8 mouse cellular contexts compared by ENCODE assay signal in the genomic region with DNA sequence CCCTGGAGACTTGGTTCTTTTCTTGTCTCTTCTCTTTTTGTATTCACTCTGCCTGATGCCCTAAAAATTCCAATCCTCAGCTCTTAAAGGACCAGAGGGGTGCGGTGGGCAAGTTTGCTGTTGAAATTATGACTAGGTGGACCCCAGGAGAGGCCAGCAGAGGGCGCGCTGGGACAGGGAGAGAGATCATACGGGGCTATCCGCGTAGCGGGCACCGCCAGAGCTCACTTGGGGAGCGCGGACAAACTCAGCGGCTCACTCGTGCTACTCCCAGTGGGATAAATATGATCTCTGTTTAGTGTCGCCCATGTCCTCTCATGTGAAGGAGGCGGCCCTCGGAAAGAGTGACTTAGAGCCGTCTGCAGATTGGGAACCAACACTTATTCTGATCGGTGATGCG. TPM values are rescaled to one million over a fixed set of nuclear protein-coding genes. Genes with fewer than 3 reads are reported as not detected.
DNase-seq lines count a peak whose midpoint lies in the region; ATAC-seq lines count a peak whose summit lies in the region.

No protein-coding gene starts in this region.

- peak; percentile 85 to 96 for DNase-seq in left cerebral cortex, adult 18-20 months (ENCODE audit: low spot score in 2 of 2)
- no peak for DNase-seq in left cerebral cortex, adult 11 months (ENCODE audit: low spot score)
- peak; percentile 96 for DNase-seq in embryonic facial prominence, embryonic 11.5 days (ENCODE audit: low spot score)
- DNase-seq in heart, adult 18-20 months, result peak; percentile 91 to 99
- DNase-seq in kidney, adult 18-20 months, result peak; percentile 93
- peak; percentile 70 to 82 for DNase-seq in monocyte, adult 2 months (ENCODE audit: low read depth in 1 of 2, low spot score in 2 of 2)
- peak; percentile 91 to 97 for DNase-seq in spleen, postnatal 14 days (ENCODE audit: low spot score in 2 of 2)

- H3K4me2 ChIP-seq in embryonic facial prominence, embryonic 11.5 days (ENCODE audit: low read depth, low read length), result 0 out of 2 replicates have a peak overlapping the region, but pooled peaks have one; percentile 36
- peak overlapping the region; percentile 45 for H3K4me2 ChIP-seq in limb, embryonic 15.5 days

- WGBS in embryonic facial prominence, embryonic 11.5 days, result under 1% methylated on average over 18 of the region's 18 CpGs
- under 1% methylated on average over 18 of the region's 18 CpGs for WGBS in limb, embryonic 15.5 days

- no peak overlapping the region for H3K9ac ChIP-seq in embryonic facial prominence, embryonic 11.5 days (replicated peaks; ENCODE audit: low read length)
- H3K9ac ChIP-seq in limb, embryonic 15.5 days, result no peak overlapping the region

- peaks cover 6% of the 10 kb centered on the region for H3K4me1 ChIP-seq in embryonic facial prominence, embryonic 11.5 days (ENCODE audit: control insufficient read depth, insufficient read depth, low read length)
- peaks cover 46% of the 10 kb centered on the region for H3K4me1 ChIP-seq in limb, embryonic 15.5 days

- H3K9me3 ChIP-seq in embryonic facial prominence, embryonic 11.5 days (replicated peaks; ENCODE audit: control insufficient read depth, low read length), result no peaks in the 10 kb centered on the region
- H3K9me3 ChIP-seq in limb, embryonic 15.5 days, result no peaks in the 10 kb centered on the region

- 0 out of 2 replicates have a peak, but pooled peaks cover 2% of the 10 kb centered on the region for H3K27me3 ChIP-seq in embryonic facial prominence, embryonic 11.5 days (ENCODE audit: control insufficient read depth, insufficient read depth, low read length)
- H3K27me3 ChIP-seq in limb, embryonic 15.5 days, result peaks cover 10% of the 10 kb centered on the region; the same call in 1 of the 2 replicates

- H3K27ac ChIP-seq in embryonic facial prominence, embryonic 11.5 days (replicated peaks; ENCODE audit: low read depth, low read length), result no peak overlapping the region
- H3K27ac ChIP-seq in limb, embryonic 15.5 days, result no peak overlapping the region

- H3K4me3 ChIP-seq in embryonic facial prominence, embryonic 11.5 days (ENCODE audit: low read depth, low read length), result peak overlapping the region; percentile 5; the same call in 1 of the 2 replicates
- peak overlapping the region; percentile 54; the same call in 1 of the 2 replicates for H3K4me3 ChIP-seq in limb, embryonic 15.5 days

- H3K36me3 ChIP-seq in embryonic facial prominence, embryonic 11.5 days (replicated peaks; ENCODE audit: control insufficient read depth, insufficient read depth, low read depth, low read length), result no peaks in the 10 kb centered on the region
- H3K36me3 ChIP-seq in limb, embryonic 15.5 days, result no peaks in the 10 kb centered on the region

- ATAC-seq in embryonic facial prominence, embryonic 11.5 days (replicated peaks; ENCODE audit: insufficient number of reproducible peaks, low FRiP score, low TSS enrichment, low read depth), result no peak
- ATAC-seq in limb, embryonic 15.5 days (ENCODE audit: insufficient number of reproducible peaks, low FRiP score, low TSS enrichment, low read depth), result no peak

RNA-seq across cellular contexts. Expression of a gene that starts 1.4 kb away (rescaled TPM):
- 1 to 10 TPM; 4.6 to 6.5 TPM for total RNA-seq in left cerebral cortex, adult 18-20 months (2021)
- polyA plus RNA-seq in embryonic facial prominence, embryonic 11.5 days (2014; fragmentation: Nextera tagmentation; extraction: Ambion mirVana), result 5.5 and 6.6 TPM in 2 replicates
- 10 to 100 TPM; 14.6 to 23.1 TPM for total RNA-seq in heart, adult 18-20 months (2021)
- polyA plus RNA-seq in limb, embryonic 15.5 days (2015; fragmentation: Nextera tagmentation; extraction: Ambion mirVana), result 3.6 and 4.6 TPM in 2 replicates

RNA-seq across cellular contexts. Expression of a gene that starts 12.4 kb away (rescaled TPM):
- total RNA-seq in left cerebral cortex, adult 18-20 months (2021), result 100 to 1,000 TPM; 431 to 468 TPM
- polyA plus RNA-seq in embryonic facial prominence, embryonic 11.5 days (2014; fragmentation: Nextera tagmentation; extraction: Ambion mirVana), result 2,030 and 2,067 TPM in 2 replicates
- total RNA-seq in heart, adult 18-20 months (2021), result 100 to 1,000 TPM; 415 to 425 TPM
- polyA plus RNA-seq in limb, embryonic 15.5 days (2015; fragmentation: Nextera tagmentation; extraction: Ambion mirVana), result 1,601 and 1,681 TPM in 2 replicates

RNA-seq across cellular contexts. Expression of a gene that starts 13.8 kb away (rescaled TPM):
- 1 to 10 TPM; 4.9 to 6.4 TPM for total RNA-seq in left cerebral cortex, adult 18-20 months (2021)
- polyA plus RNA-seq in embryonic facial prominence, embryonic 11.5 days (2014; fragmentation: Nextera tagmentation; extraction: Ambion mirVana), result 20.2 and 20.5 TPM in 2 replicates
- total RNA-seq in heart, adult 18-20 months (2021), result 100 to 1,000 TPM; 402 to 439 TPM
- polyA plus RNA-seq in limb, embryonic 15.5 days (2015; fragmentation: Nextera tagmentation; extraction: Ambion mirVana), result 23.0 and 23.5 TPM in 2 replicates

RNA-seq across cellular contexts. Expression of a gene that starts 20.5 kb away (rescaled TPM):
- 10 to 100 TPM; 33.0 to 33.4 TPM for total RNA-seq in left cerebral cortex, adult 18-20 months (2021)
- 76.2 and 81.8 TPM in 2 replicates for polyA plus RNA-seq in embryonic facial prominence, embryonic 11.5 days (2014; fragmentation: Nextera tagmentation; extraction: Ambion mirVana)
- total RNA-seq in heart, adult 18-20 months (2021), result 10 to 100 TPM; 26.2 to 27.5 TPM
- 71.5 and 77.1 TPM in 2 replicates for polyA plus RNA-seq in limb, embryonic 15.5 days (2015; fragmentation: Nextera tagmentation; extraction: Ambion mirVana)

RNA-seq across cellular contexts. Expression of a gene that starts 30.4 kb away (rescaled TPM):
- not detected for total RNA-seq in left cerebral cortex, adult 18-20 months (2021)
- polyA plus RNA-seq in embryonic facial prominence, embryonic 11.5 days (2014; fragmentation: Nextera tagmentation; extraction: Ambion mirVana), result 17.1 and 22.0 TPM in 2 replicates
- 1 to 10 TPM in 1 of 2 experiments, not detected in 1; 1.3 TPM for total RNA-seq in heart, adult 18-20 months (2021)
- 8.1 and 13.1 TPM in 2 replicates for polyA plus RNA-seq in limb, embryonic 15.5 days (2015; fragmentation: Nextera tagmentation; extraction: Ambion mirVana)

Comparison
In these comparisons a context has a peak if more than half of its experiments do, and no peak if none do; other contexts are left out.
1. RNA of a gene that starts 13.8 kb away (total RNA-seq): 402 to 439 TPM in heart, adult 18-20 months; 4.9 to 6.4 TPM in left cerebral cortex, adult 18-20 months; every median in the first group is over 10 times any median in the second.